Mouse (Mus musculus) lung, postnatal 0 days (tissue): ENCODE data around the gene Emid1.

Experiments used
- CTCF ChIP-seq: IDR thresholded peaks from 2 replicates; pipeline ENCODE4 v1.5.1; 2016; ENCODE audit warnings: antibody characterized with exemption, mild to moderate bottlenecking
- EP300 ChIP-seq: IDR thresholded peaks from 2 replicates; pipeline ENCODE4 v1.6.1; 2016; ENCODE audit warnings: antibody characterized with exemption, mild to moderate bottlenecking, control low read depth

DNA sequence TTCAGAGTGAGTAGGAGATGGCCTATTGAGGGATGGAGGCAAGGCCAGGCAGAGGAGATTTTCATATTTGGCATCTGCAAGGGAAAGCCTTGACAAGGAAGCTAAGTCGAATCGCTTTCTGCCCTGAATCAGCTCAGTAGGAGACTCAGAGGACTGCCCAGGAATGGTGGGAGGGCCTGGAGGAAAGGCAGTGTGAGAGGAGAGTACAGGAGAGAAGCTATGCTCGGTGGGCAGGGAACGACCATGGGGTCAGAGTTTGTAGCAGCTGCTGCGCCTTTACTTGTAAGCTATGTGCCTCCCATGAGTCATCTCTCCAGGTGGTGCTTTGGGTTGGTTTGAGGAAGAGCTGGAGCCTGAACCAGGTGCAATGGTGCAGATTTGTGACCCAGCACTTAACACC, 51.3 kb downstream of the Emid1 start:
- TF ChIP-seq CTCF (no peak), EP300 (no peak)
